Comparison of ENCODE assay signal across 9 mouse cellular contexts in genomic region chr3:22306624-22307023, GRCm38 (mm10).
DNase-seq lines count a peak whose midpoint lies in the region; ATAC-seq and TF ChIP-seq lines count a peak whose summit lies in the region.
"Had no signal": no experiment of that assay in that cellular context is flagged by ENCODE, and none has a peak within 500 bp of the region (broad histone marks: within the 10 kb centered on the region; RNA-seq: fewer than 3 reads in every experiment).

No protein-coding gene starts in this region.

- DNase-seq in hindbrain, postnatal 0 days (ENCODE audit: low spot score): peak; percentile 20
- peak; percentile 5 to 9 for DNase-seq in B cell, adult 2 months
- DNase-seq in Patski (ENCODE audit: low read depth, low spot score): no peak
- peak; percentile 6 for DNase-seq in kidney, postnatal 14 days
- no peak for DNase-seq in right cerebral cortex, postnatal 36 days (ENCODE audit: low spot score in 2 of 2)
- no peak for DNase-seq in layer of hippocampus, postnatal 14 days (ENCODE audit: low spot score in 2 of 2)
- no peak for DNase-seq in frontal cortex, postnatal 25 days (ENCODE audit: low spot score in 2 of 2)

- H3K27ac ChIP-seq in hindbrain, postnatal 0 days: no peak overlapping the region
- H3K27ac ChIP-seq in hindbrain, embryonic 12.5 days: no peak overlapping the region
- H3K27ac ChIP-seq: limb, embryonic 13.5 days had no signal

- POLR2A ChIA-PET in Patski (lab: Charles Lee): interaction anchor here (0.6 kb wide), 1 partner anchor 42 kb away, joined by 4 read pairs; no protein-coding TSS in a partner anchor

- no peak overlapping the region for H3K9ac ChIP-seq in hindbrain, postnatal 0 days (replicated peaks; ENCODE audit: low read length)
- no peak overlapping the region for H3K9ac ChIP-seq in hindbrain, embryonic 12.5 days
- H3K9ac ChIP-seq: limb, embryonic 13.5 days had no signal

- CTCF ChIA-PET in Patski (lab: Charles Lee): interaction anchor here (0.8 kb wide), 1 partner anchor 10 kb away, joined by 3 read pairs; no protein-coding TSS in a partner anchor

- WGBS in hindbrain, postnatal 0 days: 78% methylated on average over 4 of the region's 4 CpGs
- WGBS in hindbrain, embryonic 12.5 days: 79% methylated on average over 4 of the region's 4 CpGs

- no peaks in the 10 kb centered on the region for H3K27me3 ChIP-seq in hindbrain, postnatal 0 days (ENCODE audit: insufficient read depth, low read length)
- H3K27me3 ChIP-seq in hindbrain, embryonic 12.5 days: no peaks in the 10 kb centered on the region
- peaks cover 22% of the 10 kb centered on the region for H3K27me3 ChIP-seq in Patski
- H3K27me3 ChIP-seq: limb, embryonic 13.5 days had no signal

- TF ChIP-seq CTCF in hindbrain, postnatal 0 days (IDR thresholded peaks at IDR 0.05; ENCODE audit: low read depth): peak; percentile 30
- TF ChIP-seq CTCF in Patski (IDR thresholded peaks at IDR 0.05): peak; percentile 56

- H3K36me3 ChIP-seq in hindbrain, postnatal 0 days (ENCODE audit: insufficient read depth, low read length): no peaks in the 10 kb centered on the region
- no peaks in the 10 kb centered on the region for H3K36me3 ChIP-seq in hindbrain, embryonic 12.5 days
- H3K36me3 ChIP-seq: limb, embryonic 13.5 days had no signal

- H3K4me3 ChIP-seq in hindbrain, postnatal 0 days (ENCODE audit: low read length): no peak overlapping the region
- H3K4me3 ChIP-seq in hindbrain, embryonic 12.5 days: no peak overlapping the region
- H3K4me3 ChIP-seq: limb, embryonic 13.5 days had no signal

- H3K4me2 ChIP-seq in hindbrain, postnatal 0 days (ENCODE audit: low read depth, low read length): no peak overlapping the region
- no peak overlapping the region for H3K4me2 ChIP-seq in hindbrain, embryonic 12.5 days (replicated peaks)
- H3K4me2 ChIP-seq: limb, embryonic 13.5 days had no signal

- in situ Hi-C loops in Patski (cut with MboI; ENCODE audit: low pct_unique_long_range_greater_than_20kb): no loop called here

- ATAC-seq in hindbrain, postnatal 0 days: no peak
- no peak for ATAC-seq in hindbrain, embryonic 12.5 days (ENCODE audit: low FRiP score)
- no peak for ATAC-seq in Patski

- H3K9me3 ChIP-seq in hindbrain, postnatal 0 days (ENCODE audit: low read length): no peaks in the 10 kb centered on the region
- H3K9me3 ChIP-seq in hindbrain, embryonic 12.5 days (replicated peaks): no peaks in the 10 kb centered on the region
- H3K9me3 ChIP-seq: limb, embryonic 13.5 days had no signal

- H3K4me1 ChIP-seq in hindbrain, postnatal 0 days (ENCODE audit: insufficient read depth, low read length): no peaks in the 10 kb centered on the region
- H3K4me1 ChIP-seq in hindbrain, embryonic 12.5 days: no peaks in the 10 kb centered on the region
- H3K4me1 ChIP-seq: limb, embryonic 13.5 days had no signal

Comparison
In these comparisons a context has a peak if more than half of its experiments do, and no peak if none do; other contexts are left out.
1. DNase-seq: peak in hindbrain, postnatal 0 days (single experiment), B cell, adult 2 months (2 of 2) and kidney, postnatal 14 days (single experiment); none in Patski (single experiment), right cerebral cortex, postnatal 36 days (0 of 2), layer of hippocampus, postnatal 14 days (0 of 2) and frontal cortex, postnatal 25 days (0 of 2).